Mouse (Mus musculus): ENCODE measurements around the gene Sohlh1.
A peak's percentile ranks its signal among the peaks of the same experiment; 100 is the strongest.

- TF ChIP-seq CTCF (IDR thresholded peaks at IDR 0.05; ENCODE audit: insufficient read depth, low read depth, low read length), result peak; percentile 66
- no peak for TF ChIP-seq POLR2A (IDR thresholded peaks at IDR 0.05; ENCODE audit: insufficient read depth, low read depth, low read length)
Observed at GRCm38 (mm10) chr2:25836291-25836690, 10.8 kb downstream of the Sohlh1 start.
